Mouse (Mus musculus) gastrocnemius, postnatal 4 days (tissue): Measurements from ENCODE around the gene Tfap2b. TPM values are rescaled to one million over a fixed set of nuclear protein-coding genes. Genes with fewer than 3 reads are reported as not detected.

ENCODE experiments used
- DNase-seq, 2 experiments: peaks; one replicate each; pipeline ENCODE4 v3.0.0; 2021 to 2022; ENCODE audit warnings: low spot score in 2 of 2, mixed read lengths in 2 of 2
- long read RNA-seq, 2 experiments: library from polyadenylated mRNA; stranded (forward); transcript quantifications; one replicate each; pipeline ENCODE4 v2.0.0; 2021
- total RNA-seq, 2 experiments: library from RNA; stranded (reverse); gene quantifications; 2 replicates each; pipeline ENCODE4 v1.2.3; 2021

The Tfap2b gene
- total RNA-seq, result under 1 TPM; 0.05 to 0.20 TPM
- long read RNA-seq, experiment 1, full-length matches to known transcripts, result 1 of 2 reads
- long read RNA-seq, experiment 1, partial matches to known transcripts, result 0 of 2 reads
- long read RNA-seq, experiment 1, other reads (novel, unspliced or antisense), result 1 of 2 reads
- long read RNA-seq, experiment 2, result 0 reads

GRCm38 (mm10) chr1:19208641-19209358 is at the start of gene Tfap2b:
Tfap2b (plus strand) TSS chr1:19208914.
- DNase-seq, result no peak

GRCm38 (mm10) chr1:19178742-19179397 is 29.8 kb upstream of the Tfap2b start:
- DNase-seq, result no peak

GRCm38 (mm10) chr1:19205649-19206048 is 3.1 kb upstream of the Tfap2b start:
- DNase-seq, result no peak

GRCm38 (mm10) chr1:19206194-19206593 is 2.5 kb upstream of the Tfap2b start:
- no peak for DNase-seq

- no peak for DNase-seq
Observed at GRCm38 (mm10) chr1:19207611-19208010, 1.1 kb upstream of the Tfap2b start.

GRCm38 (mm10) chr1:19209359-19209745 is 638 bp downstream of the Tfap2b start:
- DNase-seq, result no peak

GRCm38 (mm10) chr1:19209776-19210175 is 1.1 kb downstream of the Tfap2b start:
- peak in 1 of 2 experiments; percentile 23 for DNase-seq

GRCm38 (mm10) chr1:19210215-19211032 is 1.7 kb downstream of the Tfap2b start:
- DNase-seq, result no peak

GRCm38 (mm10) chr1:19211033-19211405 is 2.3 kb downstream of the Tfap2b start:
- no peak for DNase-seq

- no peak for DNase-seq
Observed at GRCm38 (mm10) chr1:19211546-19212154, 2.9 kb downstream of the Tfap2b start.

- DNase-seq, result no peak
Observed at GRCm38 (mm10) chr1:19212691-19213090, 4.0 kb downstream of the Tfap2b start.

GRCm38 (mm10) chr1:19213171-19213570 is 4.5 kb downstream of the Tfap2b start:
- no peak for DNase-seq

- DNase-seq, result no peak
Observed at GRCm38 (mm10) chr1:19213851-19214395, 5.2 kb downstream of the Tfap2b start.

GRCm38 (mm10) chr1:19217391-19217790 is 8.7 kb downstream of the Tfap2b start:
- DNase-seq, result no peak

- DNase-seq, result no peak
Observed at GRCm38 (mm10) chr1:19218221-19218620, 9.5 kb downstream of the Tfap2b start.

GRCm38 (mm10) chr1:19219381-19219780 is 10.7 kb downstream of the Tfap2b start:
- DNase-seq, result no peak

- DNase-seq, result no peak
Observed at GRCm38 (mm10) chr1:19220564-19220963, 11.8 kb downstream of the Tfap2b start.

- DNase-seq, result no peak
Observed at GRCm38 (mm10) chr1:19221601-19222000, 12.9 kb downstream of the Tfap2b start.

- no peak for DNase-seq
Observed at GRCm38 (mm10) chr1:19226699-19227098, 18.0 kb downstream of the Tfap2b start.

GRCm38 (mm10) chr1:19230926-19231573 is 22.3 kb downstream of the Tfap2b start:
- no peak for DNase-seq
